Mouse (Mus musculus): ENCODE results near the gene 1700025B11Rik. TPM values are rescaled to one million over a fixed set of nuclear protein-coding genes. Genes with fewer than 3 reads are reported as not detected.

The 1700025B11Rik gene
- polyA plus RNA-seq (2017; shearing (Covaris generic)): not detected

DNA sequence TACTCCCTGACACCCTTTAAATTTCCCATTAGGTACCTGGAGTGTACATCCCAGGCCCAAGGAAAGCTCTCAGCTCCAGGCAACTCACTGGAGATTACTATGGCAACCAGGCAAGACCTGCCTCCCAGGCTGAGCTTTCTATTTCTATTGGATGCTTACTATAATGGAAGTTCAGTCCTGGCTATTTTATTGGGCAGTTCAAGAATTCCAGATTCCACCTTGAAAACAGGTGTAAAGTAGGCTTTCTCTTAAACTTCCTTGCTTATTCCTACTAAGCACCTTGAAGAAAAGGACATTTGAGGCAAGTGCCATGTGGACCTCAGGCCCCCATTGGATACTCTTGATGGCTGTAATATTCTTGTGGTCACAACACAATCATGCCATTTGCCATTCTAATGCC is at the start of gene 1700025B11Rik:
Gene 1700025B11Rik (minus strand): TSS at position 101 of the 400 bp plus-strand sequence.

DNA sequence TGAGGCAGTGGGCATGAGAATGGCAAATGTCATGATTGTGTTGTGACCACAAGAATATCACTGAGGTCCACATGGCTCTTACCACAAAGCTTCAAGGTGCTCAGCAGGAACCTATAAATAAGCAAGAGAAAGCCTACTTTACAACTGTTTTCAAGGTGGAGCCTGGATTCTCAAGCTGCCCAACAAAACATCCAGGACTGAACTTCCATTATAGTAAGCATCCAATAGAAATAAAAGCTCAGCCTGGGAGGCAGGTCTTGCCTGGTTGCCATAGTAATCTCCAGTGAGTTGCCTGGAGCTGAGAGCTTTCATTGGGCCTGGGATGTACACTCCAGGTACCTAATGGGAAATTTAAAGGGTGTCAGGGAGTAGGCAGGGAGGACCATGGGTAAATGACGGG is 37.3 kb upstream of the 1700025B11Rik start, which contains the start of gene Gm36245:
Gene Gm36245 (plus strand): TSS at position 301 of the 400 bp plus-strand sequence.

DNA sequence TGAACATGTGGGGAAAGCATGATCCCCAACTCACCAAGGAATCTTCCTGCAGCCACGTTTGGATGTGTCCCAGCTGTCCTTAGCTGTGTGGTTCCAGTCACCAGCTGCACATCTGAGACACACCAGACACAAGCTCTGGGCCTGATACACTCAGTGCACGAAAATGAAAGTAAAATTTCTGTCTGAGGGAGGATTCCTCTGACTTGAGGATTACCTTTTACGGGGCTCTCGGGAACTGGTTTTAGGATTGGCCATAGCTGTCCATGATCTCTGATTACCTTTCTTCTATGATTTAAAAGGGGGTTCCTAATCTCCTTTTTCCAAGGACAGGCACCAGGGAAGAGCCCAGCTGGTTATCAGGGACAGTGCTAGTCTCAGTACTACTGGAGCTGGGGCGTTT is 34.3 kb upstream of the 1700025B11Rik start, which contains the start of gene Apol10b:
Gene Apol10b (minus strand): TSS at position 165 of the 400 bp plus-strand sequence.

DNA sequence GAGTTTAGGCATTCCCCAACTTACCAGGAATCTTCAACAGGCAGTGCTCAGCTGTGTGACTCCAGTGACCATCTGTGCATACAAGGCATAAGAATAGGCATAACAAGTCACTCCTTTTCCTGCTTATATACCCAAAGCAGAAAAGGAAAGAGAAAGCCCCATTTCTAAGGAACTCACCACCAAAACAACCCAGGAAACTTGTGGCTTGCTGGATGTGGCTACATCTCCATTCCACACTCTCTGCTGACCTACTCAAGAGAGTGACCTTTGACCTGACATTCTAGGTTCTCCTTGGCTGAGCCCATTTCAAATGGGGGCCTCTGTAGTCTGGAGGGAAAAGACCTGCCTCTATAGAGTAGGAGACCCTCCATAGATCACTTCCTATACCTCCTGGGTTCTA is 28.5 kb downstream of the 1700025B11Rik start, which contains the start of gene Apol7c:
Gene Apol7c (minus strand): TSS at position 101 of the 400 bp plus-strand sequence.

Other genes with a start within 250 kb of the 1700025B11Rik start
- not detected for gene Apol7a, start 162.8 kb downstream of the 1700025B11Rik start, polyA plus RNA-seq (2017; shearing (Covaris generic))
- gene Apol9a, start 150.8 kb downstream of the 1700025B11Rik start, polyA plus RNA-seq (2017; shearing (Covaris generic)): not detected
- 1.3 TPM for gene Apol7b, start 114.4 kb downstream of the 1700025B11Rik start, polyA plus RNA-seq (2017; shearing (Covaris generic))
- gene Apol10a, start 84.8 kb downstream of the 1700025B11Rik start, polyA plus RNA-seq (2017; shearing (Covaris generic)): not detected
- gene Apol11a, start 53.6 kb downstream of the 1700025B11Rik start, polyA plus RNA-seq (2017; shearing (Covaris generic)): not detected
- not detected for gene Apol7c, start 28.6 kb downstream of the 1700025B11Rik start, polyA plus RNA-seq (2017; shearing (Covaris generic))
- 0.89 TPM for gene Apol10b, start 34.2 kb upstream of the 1700025B11Rik start, polyA plus RNA-seq (2017; shearing (Covaris generic))
- not detected for gene Gm36245, start 37.4 kb upstream of the 1700025B11Rik start, polyA plus RNA-seq (2017; shearing (Covaris generic))
- gene Apol11b, start 81.4 kb upstream of the 1700025B11Rik start, polyA plus RNA-seq (2017; shearing (Covaris generic)): 0.22 TPM
- gene Apol7e, start 137.0 kb upstream of the 1700025B11Rik start, polyA plus RNA-seq (2017; shearing (Covaris generic)): 91.3 TPM
- gene Apol9b, start 167.1 kb upstream of the 1700025B11Rik start, polyA plus RNA-seq (2017; shearing (Covaris generic)): not detected
- gene Apol8, start 195.1 kb upstream of the 1700025B11Rik start, polyA plus RNA-seq (2017; shearing (Covaris generic)): not detected

All from effector memory CD4-positive, alpha-beta T cell, adult 5 months (primary cell).